Mouse (Mus musculus): ENCODE results near the gene Ndufs8.
"Not testable (repeated sequence)": the region's sequence is repeated elsewhere in the genome, so short reads cannot be mapped to it uniquely, and the experiment has no call there.

The Ndufs8 gene

GRCm38 (mm10) chr19:3912337-3913204 lies at the start of gene Ndufs8:
TSS of gene Ndufs8 (minus strand) at chr19:3912774.
- DNase-seq (ENCODE audit: low read depth) = peak; percentile 97

DNA sequence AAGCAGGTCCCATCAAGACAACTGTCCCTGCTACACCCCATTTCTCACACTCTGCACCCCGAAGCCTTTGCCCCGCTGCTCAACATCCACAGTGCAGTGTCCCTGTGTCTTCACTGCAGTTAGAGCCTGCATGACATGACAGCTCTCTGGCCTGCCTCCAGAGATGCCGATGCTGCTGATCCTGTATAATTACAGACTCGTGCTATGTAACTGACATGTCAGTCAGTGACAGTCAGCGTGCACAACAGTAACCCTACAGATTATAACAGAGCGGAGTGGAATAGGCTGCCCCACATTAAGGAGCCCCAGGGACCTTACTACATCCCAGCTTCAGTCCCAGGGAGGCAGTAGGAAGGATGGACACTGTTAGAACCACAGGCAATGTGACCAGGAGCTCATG lies 49.2 kb upstream of the Ndufs8 start:
- DNase-seq (ENCODE audit: low read depth) = not testable (repeated sequence)

DNA sequence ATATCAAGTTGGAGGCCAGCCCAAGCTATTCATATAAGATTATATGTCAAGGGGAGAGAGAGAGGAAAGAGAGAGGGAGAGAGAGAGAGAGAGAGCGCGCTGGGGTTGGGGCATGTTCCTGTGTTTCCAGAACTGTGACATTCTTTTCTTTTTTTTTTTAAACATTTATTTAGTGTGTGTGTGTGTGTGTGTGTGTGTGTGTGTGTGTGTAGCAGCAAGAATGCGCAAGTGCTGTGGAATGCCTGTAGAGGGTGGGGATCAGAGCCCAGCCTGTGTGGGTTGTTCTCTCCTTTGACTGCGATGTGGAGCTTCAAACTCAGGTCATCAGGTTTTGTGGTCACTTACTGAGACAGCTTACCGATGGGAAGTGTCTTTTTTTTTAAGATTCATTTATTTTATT lies 47.6 kb upstream of the Ndufs8 start:
- DNase-seq (ENCODE audit: low read depth) = no peak

DNA sequence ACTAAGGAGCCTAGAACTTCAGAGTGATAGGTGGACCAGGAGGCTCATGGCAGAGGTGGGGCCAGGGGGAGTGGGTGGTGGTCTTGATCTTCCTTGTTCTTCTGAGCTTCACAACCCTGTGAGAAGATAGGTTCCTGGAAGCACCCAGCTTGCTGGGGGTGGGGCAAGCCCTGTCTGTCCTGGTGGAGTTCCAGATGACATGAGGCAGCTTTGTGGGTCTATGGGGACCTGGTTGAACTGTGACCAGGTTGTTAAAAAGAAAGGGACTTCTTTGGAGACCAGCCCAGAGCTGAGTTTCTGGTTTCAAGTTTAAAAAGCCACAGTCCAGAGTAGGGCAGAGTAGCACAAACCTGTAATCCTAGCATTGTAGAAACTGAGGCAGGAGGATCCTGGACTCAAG lies 46.5 kb upstream of the Ndufs8 start:
- no peak for DNase-seq (ENCODE audit: low read depth)

DNA sequence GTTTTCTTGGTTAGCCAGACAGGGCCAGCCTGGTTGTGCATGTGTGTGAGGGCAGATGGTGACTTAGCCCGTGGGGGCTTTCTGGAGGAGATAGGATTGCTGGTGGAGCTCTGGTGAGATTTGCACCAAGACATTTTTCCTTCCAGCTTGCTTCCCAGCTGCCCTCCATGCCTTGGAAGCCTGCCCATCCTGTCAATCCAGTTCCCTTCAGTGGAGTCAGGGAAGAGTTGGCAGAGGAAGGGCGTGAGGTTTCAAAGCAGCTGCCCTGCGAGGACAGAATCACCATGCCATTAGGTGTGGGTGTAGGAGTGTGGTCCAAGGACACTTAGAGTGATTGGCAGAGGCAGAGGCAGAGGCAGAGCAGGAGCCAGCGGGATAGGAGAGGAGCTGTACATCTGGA lies 45.9 kb upstream of the Ndufs8 start, which contains the start of gene Aldh3b3:
Gene Aldh3b3, plus strand, starts transcription at position 176 of the 400 bp plus-strand sequence.
- DNase-seq (ENCODE audit: low read depth) = no peak

DNA sequence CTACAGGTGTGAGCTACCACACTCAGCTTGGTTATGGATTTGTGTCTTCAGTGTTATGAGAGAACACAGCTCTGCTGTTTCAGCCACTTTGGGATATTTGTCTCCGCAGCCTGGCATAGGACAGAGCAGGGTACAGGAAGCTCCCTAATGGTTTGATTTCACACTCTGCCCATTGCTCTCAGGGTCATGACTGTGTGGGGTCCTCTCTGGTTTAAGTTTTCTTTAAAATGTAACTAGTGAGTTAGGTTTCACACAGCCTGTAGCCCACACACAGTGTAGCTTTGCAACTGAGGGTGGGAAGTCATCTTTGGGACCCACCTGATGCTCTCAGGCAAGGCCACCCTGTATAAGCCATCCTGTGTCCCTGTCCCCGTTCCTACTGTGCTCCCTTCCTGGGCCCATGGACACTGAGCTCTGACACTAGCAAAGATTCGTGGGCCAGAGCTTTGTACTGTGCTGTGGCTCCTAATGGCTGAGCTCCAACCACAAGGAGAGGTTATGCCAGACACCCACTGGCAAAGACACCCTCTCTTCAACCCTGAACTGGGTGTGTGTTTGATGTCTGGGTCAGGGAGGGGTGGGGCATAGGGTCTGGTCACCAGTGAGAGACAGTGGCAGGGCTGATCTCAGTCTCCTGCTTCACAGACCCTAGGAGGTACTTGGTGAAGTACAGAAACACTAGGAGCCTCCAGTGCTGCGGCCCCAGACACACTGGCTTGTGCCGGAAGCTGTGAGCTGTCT lies 44.9 kb upstream of the Ndufs8 start:
- not testable (repeated sequence) for DNase-seq (ENCODE audit: low read depth)

- no peak for DNase-seq (ENCODE audit: low read depth)
Measured at GRCm38 (mm10) chr19:3955804-3956203, 43.2 kb upstream of the Ndufs8 start.

DNA sequence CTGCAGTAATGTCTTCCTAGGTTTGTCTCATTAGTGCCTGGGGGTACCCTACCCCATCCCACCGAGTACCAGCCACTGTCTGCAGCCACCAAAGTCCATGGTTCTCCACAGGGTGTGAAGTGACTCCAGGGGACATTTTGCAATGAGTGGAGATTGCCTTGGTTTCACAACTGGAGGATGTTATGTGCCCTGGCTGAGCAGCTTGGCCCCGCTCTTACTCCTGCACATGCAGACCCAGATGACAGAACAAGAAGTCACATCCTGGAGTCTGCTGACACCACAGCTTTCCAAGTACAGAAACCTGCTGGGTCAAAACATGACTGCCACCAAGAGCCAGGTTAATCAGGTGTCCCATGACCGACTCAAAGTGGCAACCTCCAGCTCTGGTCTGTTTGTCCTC lies 42.5 kb upstream of the Ndufs8 start:
- DNase-seq (ENCODE audit: low read depth) = no peak

DNA sequence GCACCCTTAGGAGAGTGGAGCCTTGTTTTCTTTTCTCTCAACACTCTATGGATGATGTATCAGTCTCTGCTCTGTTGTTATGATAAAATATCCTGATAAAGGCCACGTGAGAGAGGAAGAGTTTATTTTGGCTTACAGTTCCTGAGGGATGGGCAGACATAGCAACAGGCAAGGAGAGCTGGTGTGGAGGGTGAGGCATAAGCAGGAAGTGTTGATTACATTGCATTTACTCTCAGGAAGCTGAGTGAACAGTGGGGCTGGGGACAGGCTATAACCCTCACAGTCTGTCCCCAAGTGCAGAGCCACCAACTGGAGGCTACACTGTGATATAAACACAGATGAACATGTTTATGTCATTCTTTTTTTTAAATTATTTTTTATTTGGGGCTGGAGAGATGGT lies 39.5 kb upstream of the Ndufs8 start:
- DNase-seq (ENCODE audit: low read depth) = no peak

DNA sequence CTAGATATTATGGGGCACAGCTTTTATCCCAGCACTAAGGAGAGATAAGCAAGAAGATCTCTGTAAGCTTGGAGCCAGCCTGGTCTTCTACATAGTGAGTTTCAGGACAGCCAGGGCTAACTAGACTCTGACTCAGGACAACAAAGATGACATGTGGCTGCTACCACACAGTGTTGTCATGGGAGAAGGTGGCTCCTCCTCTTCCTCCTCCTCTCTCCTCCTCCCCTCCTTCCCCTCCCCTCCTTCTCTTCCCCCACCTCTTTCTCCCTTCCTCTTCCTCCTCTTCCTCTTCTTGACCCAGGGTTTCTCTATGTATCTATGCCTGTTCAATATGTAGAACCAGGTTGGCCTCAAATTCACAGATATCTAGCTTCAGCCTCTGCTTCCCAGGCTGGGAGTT lies 38.9 kb upstream of the Ndufs8 start:
- no peak for DNase-seq (ENCODE audit: low read depth)

- DNase-seq (ENCODE audit: low read depth) = no peak
Measured at GRCm38 (mm10) chr19:3950331-3950730, 37.8 kb upstream of the Ndufs8 start.

- DNase-seq (ENCODE audit: low read depth) = no peak
Measured at GRCm38 (mm10) chr19:3948546-3948945, 36.0 kb upstream of the Ndufs8 start.

DNA sequence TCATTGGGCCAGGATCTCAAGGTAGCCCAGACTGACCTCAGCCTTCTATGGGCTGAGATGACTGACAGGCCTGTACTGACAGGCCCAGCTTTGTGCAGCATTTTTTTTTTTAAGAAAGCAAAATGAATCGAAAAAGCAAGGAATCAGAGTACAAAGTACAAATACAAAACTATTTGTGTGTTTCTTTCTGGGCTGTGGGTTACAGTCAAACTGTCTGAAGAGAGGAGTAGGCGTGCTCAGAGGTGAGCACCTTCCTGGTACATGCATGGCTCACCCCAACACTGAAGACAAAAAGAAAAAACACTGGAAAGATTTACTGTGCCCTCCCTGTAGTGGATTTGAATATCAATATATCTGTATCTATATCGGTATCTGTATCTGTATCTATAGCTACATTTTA lies 35.2 kb upstream of the Ndufs8 start:
- no peak for DNase-seq (ENCODE audit: low read depth)

GRCm38 (mm10) chr19:3946715-3947114 lies 34.1 kb upstream of the Ndufs8 start:
- DNase-seq (ENCODE audit: low read depth) = peak; percentile 22

GRCm38 (mm10) chr19:3945872-3946564 lies 33.4 kb upstream of the Ndufs8 start:
- DNase-seq (ENCODE audit: low read depth) = no peak

- no peak for DNase-seq (ENCODE audit: low read depth)
Measured at GRCm38 (mm10) chr19:3942986-3943735, 30.6 kb upstream of the Ndufs8 start.

GRCm38 (mm10) chr19:3942315-3942714 lies 29.7 kb upstream of the Ndufs8 start:
- DNase-seq (ENCODE audit: low read depth) = no peak

DNA sequence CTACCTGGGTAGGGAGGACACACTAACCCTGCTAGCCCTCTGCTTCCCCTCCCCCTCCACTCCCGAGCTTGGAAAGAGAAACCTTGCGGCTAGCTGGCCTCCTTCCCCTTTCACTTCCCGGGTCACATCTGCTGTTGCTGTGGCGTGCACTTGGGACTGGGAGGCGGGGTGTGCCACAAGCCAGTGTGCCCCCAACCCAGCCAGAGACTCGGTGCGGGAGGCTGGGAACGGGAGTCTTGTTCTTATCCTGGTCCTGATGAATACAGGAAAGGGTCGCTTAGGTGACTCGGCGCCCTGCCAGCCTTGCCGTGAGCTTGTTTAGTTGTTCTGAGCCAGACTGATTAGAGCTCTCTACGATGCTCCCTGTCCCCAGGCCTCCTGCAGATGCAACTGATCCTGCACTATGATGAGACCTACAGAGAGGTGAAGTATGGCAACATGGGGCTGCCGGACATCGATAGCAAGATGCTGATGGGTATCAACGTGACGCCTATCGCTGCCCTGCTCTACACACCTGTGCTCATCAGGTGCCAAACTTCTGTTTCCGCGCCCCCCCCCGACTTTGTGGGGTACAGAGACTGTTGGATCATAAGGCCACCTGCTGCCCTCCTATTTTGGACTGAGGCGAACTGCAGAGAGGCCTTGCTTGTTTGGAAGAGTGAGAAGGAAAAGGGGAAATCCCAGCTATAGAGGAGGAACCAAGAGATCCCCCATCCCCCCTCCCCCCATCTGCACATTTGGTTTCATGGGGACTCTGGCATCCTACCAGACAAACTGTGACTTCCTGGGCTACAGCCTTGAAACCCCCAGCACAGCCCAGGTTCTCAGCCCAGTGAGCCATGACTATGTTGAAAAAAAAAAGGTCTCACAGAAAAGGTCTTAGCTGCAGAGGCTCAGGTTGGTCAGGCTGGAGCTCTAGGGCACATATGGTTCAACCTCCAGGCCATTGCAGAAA lies 23.6 kb upstream of the Ndufs8 start:
- peak; percentile 20 for DNase-seq (ENCODE audit: low read depth)

DNA sequence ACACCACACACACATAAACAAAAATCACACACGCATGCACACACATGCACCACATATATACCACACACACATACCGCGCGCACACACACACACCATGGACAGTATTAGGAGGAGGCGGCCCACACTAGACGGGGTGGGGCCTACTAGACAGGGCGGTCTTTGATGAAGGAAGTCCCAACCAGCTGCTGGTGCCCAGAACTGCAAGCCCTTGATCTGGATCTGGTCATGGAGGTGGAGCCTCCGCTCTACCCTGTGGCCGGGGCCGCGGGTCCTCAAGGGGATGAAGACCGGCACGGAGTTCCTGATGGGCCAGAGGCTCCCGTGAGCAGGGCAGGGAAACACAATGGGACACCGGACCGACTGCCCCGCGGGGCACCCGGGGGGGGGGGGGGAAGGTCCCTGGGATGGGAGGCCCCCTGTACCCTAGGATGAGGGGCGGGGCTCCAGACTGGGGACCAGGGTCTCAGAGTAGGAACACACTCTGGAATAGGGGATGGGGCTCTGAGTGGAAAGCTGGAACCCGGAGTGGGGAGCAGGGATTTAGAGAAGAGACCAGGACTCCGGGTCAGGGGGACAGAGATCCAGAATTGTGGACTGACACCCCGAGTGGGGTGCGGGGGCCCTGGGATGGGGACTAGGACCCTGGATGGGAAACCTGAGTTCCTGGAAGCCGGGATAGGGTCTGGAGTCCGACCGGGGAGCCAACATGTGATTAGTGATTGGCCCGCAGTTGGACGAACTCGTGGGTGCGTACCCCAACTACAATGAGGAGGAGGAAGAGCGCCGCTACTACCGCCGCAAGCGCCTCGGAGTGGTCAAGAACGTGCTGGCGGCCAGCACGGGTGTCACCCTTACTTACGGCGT lies 22.7 kb upstream of the Ndufs8 start, which contains the start of gene Unc93b1:
Gene Unc93b1, plus strand, starts transcription at position 155 of the 864 bp plus-strand sequence.
- peak; percentile 34 for DNase-seq (ENCODE audit: low read depth)

DNA sequence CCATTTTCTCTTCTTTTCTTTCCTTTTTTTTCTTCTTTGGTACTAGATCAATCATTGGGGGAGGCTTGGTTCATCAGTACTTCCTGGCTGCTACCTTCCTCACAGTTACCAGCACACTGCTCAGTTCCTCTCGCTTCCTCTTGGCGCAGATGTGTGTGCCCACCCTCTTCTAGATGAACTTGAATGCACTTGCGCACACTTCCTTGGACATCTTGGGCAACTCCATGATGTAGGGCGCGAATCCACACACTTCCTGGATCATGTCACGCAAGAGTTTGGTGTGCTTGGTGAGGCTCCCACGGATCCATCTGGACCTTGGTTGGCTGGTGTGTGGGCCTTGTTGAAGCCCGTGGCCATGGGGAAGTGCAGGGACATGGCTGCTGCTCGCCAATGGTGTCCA lies 19.1 kb upstream of the Ndufs8 start:
- no peak for DNase-seq (ENCODE audit: low read depth)

All from fibroblast of lung, adult 2 months (primary cell).